Mouse (Mus musculus): ENCODE results near the gene Gm4969. TPM values are rescaled to one million over a fixed set of nuclear protein-coding genes. Genes with fewer than 3 reads are reported as not detected.

The Gm4969 gene
- polyA plus RNA-seq, 1 experiment from 2014 or later: 4.9 TPM

DNA sequence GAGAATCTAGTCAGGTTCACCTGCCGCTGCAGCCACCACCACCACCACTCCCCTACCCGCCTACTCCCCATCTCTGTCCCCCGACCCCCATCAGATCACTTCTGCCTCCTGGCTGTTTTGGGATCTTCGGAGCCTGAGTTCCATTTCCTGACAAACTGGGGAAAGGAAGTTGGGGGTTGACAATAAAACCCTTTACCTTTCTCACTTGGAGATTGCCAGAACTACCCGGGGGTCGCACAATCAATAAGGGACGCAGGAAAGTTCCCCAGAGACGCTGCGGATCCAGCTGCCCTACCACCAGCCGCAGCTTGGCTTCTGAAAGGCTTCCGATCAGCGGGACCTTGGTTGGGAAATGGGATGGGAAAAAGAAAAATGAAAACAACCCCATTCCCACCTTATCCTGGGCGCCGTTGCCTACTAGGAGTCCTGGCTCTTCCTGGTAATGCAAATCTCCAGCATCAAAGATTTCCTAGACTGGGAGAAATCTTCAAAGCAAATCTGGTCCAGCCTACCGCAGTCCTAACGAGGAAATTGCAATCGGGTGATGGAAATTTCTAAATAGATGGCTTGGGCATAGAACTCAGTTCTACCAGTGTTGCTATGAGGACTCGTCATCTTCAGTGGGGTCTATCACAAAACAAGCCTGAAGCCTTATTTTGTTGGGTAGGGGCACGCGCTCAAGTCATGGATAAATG is 30.2 kb upstream of the Gm4969 start:
- WGBS: 17% methylated on average over 20 of the region's 20 CpGs
- no peak for ATAC-seq
- Histone ChIP-seq H3K4me2 (ENCODE audit: low read length) (peak overlapping the region; percentile 91), H3K9me3 (ENCODE audit: control insufficient read depth, low read length) (no peaks in the 10 kb centered on the region), H3K9ac (replicated peaks; ENCODE audit: low read depth, low read length) (peak overlapping the region; percentile 40), H3K27ac (ENCODE audit: low read length) (peak overlapping the region; percentile 82), H3K36me3 (ENCODE audit: control insufficient read depth, insufficient read depth) (peaks cover 4% of the 10 kb centered on the region), H3K4me3 (replicated peaks; ENCODE audit: low read length) (peak overlapping the region; percentile 72), H3K27me3 (replicated peaks; ENCODE audit: control insufficient read depth, insufficient read depth, low read length) (no peaks in the 10 kb centered on the region), H3K4me1 (replicated peaks; ENCODE audit: control insufficient read depth, insufficient read depth, low read length) (peaks cover 16% of the 10 kb centered on the region)

DNA sequence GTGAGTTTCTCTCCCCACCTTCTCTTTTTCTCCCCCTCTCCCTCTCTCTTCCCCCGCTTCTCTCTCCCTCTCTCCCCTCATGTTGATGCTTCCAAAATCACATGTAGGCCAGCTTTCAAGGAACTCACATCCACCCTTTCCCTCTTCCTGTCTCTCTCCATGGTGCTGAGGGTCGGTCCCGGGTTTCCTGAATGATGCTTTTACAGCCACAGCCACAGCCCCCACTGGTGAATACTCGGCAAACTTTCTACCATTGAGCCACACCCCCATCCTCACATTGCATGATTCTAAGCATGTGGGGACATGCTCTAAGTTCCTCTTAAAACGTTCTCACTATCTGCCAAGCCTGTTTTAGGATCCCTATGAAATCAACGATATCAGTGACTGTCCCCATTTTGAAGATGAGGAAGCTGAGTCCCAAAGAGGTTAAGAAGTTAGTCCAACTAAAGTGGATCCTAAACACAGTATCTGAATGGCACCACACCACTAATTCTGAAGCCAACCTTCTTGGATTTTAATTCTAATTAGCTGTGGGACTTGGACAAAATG is 29.4 kb upstream of the Gm4969 start:
- Histone ChIP-seq H3K4me2 (ENCODE audit: low read length) (no peak overlapping the region), H3K9me3 (ENCODE audit: control insufficient read depth, low read length) (no peaks in the 10 kb centered on the region), H3K9ac (replicated peaks; ENCODE audit: low read depth, low read length) (no peak overlapping the region), H3K36me3 (ENCODE audit: control insufficient read depth, insufficient read depth) (peaks cover 3% of the 10 kb centered on the region; the same call in 1 of the 2 replicates), H3K4me3 (replicated peaks; ENCODE audit: low read length) (no peak overlapping the region), H3K27ac (ENCODE audit: low read length) (no peak overlapping the region), H3K27me3 (replicated peaks; ENCODE audit: control insufficient read depth, insufficient read depth, low read length) (no peaks in the 10 kb centered on the region), H3K4me1 (replicated peaks; ENCODE audit: control insufficient read depth, insufficient read depth, low read length) (peaks cover 16% of the 10 kb centered on the region)
- WGBS: 65% methylated on average over 6 of the region's 6 CpGs
- ATAC-seq: no peak

DNA sequence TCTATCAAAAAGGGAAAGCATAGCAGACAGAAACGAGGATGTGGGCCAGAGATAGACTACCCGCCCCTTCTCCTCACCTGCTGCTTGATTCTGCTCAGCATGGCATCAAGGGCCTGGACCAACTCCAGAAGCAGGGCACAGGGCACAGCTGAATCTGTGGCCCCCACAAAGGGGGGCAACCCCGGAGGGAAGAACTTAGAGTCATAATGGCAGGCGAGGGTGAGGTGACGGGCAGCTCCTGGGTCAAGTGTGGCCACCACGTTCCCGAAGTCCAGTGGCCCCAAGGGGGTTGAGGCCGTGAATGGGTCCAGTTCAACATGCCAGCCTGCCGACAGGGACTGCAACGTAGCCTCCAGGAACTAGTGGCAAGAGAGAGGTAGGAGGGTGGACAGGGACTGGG is 28.6 kb upstream of the Gm4969 start:
- no peak overlapping the region for H3K27ac ChIP-seq (ENCODE audit: low read length)
- WGBS: 90% methylated on average over 10 of the region's 10 CpGs
- H3K4me2 ChIP-seq (ENCODE audit: low read length): no peak overlapping the region
- H3K4me1 ChIP-seq (replicated peaks; ENCODE audit: control insufficient read depth, insufficient read depth, low read length): peaks cover 16% of the 10 kb centered on the region
- ATAC-seq: no peak
- no peak overlapping the region for H3K4me3 ChIP-seq (replicated peaks; ENCODE audit: low read length)
- H3K9me3 ChIP-seq (ENCODE audit: control insufficient read depth, low read length): no peaks in the 10 kb centered on the region
- H3K36me3 ChIP-seq (ENCODE audit: control insufficient read depth, insufficient read depth): 0 out of 2 replicates have a peak, but pooled peaks cover 3% of the 10 kb centered on the region
- no peaks in the 10 kb centered on the region for H3K27me3 ChIP-seq (replicated peaks; ENCODE audit: control insufficient read depth, insufficient read depth, low read length)
- H3K9ac ChIP-seq (replicated peaks; ENCODE audit: low read depth, low read length): no peak overlapping the region

DNA sequence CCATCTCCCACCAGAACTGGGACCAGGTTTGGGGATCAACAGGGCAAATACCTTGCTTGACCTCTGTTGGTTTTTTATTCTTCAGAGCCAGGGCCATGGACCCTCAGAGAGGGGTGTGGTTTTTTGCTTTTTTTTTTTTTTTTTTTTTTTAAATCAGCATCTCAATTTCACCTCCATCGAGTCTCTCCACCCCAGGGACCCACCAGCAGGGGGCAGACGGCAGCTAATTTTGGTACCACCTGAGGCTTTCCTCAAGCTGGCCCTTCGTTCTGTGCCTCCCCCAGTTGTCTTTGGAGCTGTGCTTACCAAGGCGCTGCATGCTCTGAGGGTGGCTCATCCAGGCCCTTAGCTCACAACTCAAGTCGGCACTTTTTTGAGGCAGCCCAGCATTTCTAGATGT is 19.2 kb upstream of the Gm4969 start:
- 50% methylated on average over 5 of the region's 5 CpGs for WGBS
- H3K36me3 ChIP-seq (ENCODE audit: control insufficient read depth, insufficient read depth): peaks cover 18% of the 10 kb centered on the region
- no peak overlapping the region for H3K27ac ChIP-seq (ENCODE audit: low read length)
- no peaks in the 10 kb centered on the region for H3K9me3 ChIP-seq (ENCODE audit: control insufficient read depth, low read length)
- H3K4me1 ChIP-seq (replicated peaks; ENCODE audit: control insufficient read depth, insufficient read depth, low read length): no peaks in the 10 kb centered on the region; the same call in 1 of the 2 replicates
- no peak overlapping the region for H3K4me3 ChIP-seq (replicated peaks; ENCODE audit: low read length)
- no peak overlapping the region for H3K4me2 ChIP-seq (ENCODE audit: low read length)
- H3K9ac ChIP-seq (replicated peaks; ENCODE audit: low read depth, low read length): no peak overlapping the region
- H3K27me3 ChIP-seq (replicated peaks; ENCODE audit: control insufficient read depth, insufficient read depth, low read length): no peaks in the 10 kb centered on the region
- no peak for ATAC-seq

DNA sequence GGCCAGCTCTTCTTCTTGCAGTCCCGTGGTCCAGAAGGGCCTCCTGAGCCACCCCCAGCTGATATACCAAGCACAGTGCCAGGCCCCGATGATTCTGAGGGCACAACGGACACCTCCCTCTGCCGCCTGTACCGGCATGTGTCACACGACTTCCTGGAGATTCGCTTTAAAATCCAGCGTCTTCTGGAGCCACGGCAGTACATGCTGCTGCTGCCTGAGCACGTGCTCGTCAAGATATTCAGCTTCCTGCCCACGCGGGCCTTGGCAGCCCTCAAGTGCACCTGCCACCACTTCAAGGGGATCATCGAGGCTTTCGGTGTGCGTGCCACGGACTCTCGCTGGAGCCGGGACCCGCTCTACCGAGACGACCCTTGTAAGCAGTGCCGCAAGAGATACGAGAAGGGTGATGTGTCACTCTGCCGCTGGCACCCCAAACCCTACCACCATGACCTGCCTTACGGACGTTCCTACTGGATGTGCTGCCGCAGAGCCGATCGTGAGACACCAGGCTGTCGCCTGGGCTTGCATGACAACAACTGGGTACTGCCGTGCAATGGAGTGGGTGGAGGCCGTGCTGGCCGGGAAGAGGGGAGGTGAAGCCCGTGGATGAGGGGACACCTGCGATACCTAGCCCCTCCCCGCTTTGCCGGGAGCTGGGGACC is 18.6 kb upstream of the Gm4969 start:
- H3K4me2 ChIP-seq (ENCODE audit: low read length): no peak overlapping the region
- no peak overlapping the region for H3K9ac ChIP-seq (replicated peaks; ENCODE audit: low read depth, low read length)
- no peak overlapping the region for H3K4me3 ChIP-seq (replicated peaks; ENCODE audit: low read length)
- no peaks in the 10 kb centered on the region for H3K9me3 ChIP-seq (ENCODE audit: control insufficient read depth, low read length)
- H3K36me3 ChIP-seq (ENCODE audit: control insufficient read depth, insufficient read depth): peaks cover 18% of the 10 kb centered on the region
- no peaks in the 10 kb centered on the region for H3K27me3 ChIP-seq (replicated peaks; ENCODE audit: control insufficient read depth, insufficient read depth, low read length)
- H3K27ac ChIP-seq (ENCODE audit: low read length): no peak overlapping the region
- ATAC-seq: no peak
- 94% methylated on average over 38 of the region's 38 CpGs for WGBS
- peaks cover 4% of the 10 kb centered on the region for H3K4me1 ChIP-seq (replicated peaks; ENCODE audit: control insufficient read depth, insufficient read depth, low read length)

DNA sequence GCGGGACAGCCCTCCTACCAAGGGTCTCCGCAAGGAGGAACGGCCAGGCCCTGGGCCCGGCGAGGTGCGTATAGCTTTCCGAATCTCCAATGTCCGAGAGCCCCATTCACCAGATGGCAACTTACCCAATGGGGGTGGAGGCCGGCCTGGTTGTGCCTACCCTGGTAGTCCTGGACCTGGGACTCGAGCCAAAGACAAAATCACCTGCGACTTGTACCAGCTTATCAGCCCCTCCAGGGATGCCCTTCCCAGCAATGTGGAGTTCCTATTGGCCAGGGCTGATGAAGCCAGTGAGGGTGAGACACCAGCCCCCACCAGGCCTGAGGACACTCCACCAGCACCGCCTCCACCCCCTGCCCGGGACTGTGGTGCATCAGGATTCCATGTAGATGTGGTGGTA is 18.0 kb upstream of the Gm4969 start:
- Histone ChIP-seq H3K36me3 (ENCODE audit: control insufficient read depth, insufficient read depth) (peaks cover 16% of the 10 kb centered on the region), H3K4me1 (replicated peaks; ENCODE audit: control insufficient read depth, insufficient read depth, low read length) (peaks cover 6% of the 10 kb centered on the region), H3K4me3 (replicated peaks; ENCODE audit: low read length) (no peak overlapping the region), H3K4me2 (ENCODE audit: low read length) (no peak overlapping the region), H3K27ac (ENCODE audit: low read length) (no peak overlapping the region), H3K9ac (replicated peaks; ENCODE audit: low read depth, low read length) (no peak overlapping the region), H3K27me3 (replicated peaks; ENCODE audit: control insufficient read depth, insufficient read depth, low read length) (no peaks in the 10 kb centered on the region), H3K9me3 (ENCODE audit: control insufficient read depth, low read length) (no peaks in the 10 kb centered on the region)
- ATAC-seq: no peak
- WGBS: 97% methylated on average over 13 of the region's 13 CpGs

DNA sequence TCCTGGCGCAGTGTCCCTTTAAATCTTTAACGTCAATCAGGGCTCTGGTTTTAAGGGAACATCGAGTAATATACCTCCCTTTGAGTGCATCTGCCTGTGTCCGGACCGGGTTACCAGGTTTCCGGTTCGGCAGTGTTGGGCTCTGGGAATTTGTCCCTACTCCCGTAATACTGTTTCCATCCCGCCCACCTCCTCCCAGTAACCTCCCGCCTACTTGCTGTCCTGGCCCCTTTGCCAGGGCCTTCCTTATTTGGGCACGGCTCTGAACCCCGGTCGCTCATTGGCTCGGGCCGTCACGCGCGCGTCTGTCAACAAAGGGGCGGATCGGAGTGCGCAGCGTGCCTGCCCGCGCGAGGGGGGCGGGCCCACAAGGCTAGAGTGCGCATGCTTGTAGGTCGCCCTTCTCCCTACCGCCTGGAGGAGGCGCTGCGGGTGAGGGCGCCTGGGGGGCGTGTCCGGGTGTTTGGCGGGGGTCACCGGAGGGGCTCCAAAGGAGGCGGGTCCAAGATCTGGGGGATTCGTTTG is 13.2 kb upstream of the Gm4969 start:
- Histone ChIP-seq H3K9me3 (ENCODE audit: control insufficient read depth, low read length) (no peaks in the 10 kb centered on the region), H3K9ac (replicated peaks; ENCODE audit: low read depth, low read length) (peak overlapping the region; percentile 57), H3K4me2 (ENCODE audit: low read length) (peak overlapping the region; percentile 62), H3K27ac (ENCODE audit: low read length) (peak overlapping the region; percentile 86), H3K4me3 (replicated peaks; ENCODE audit: low read length) (peak overlapping the region; percentile 49), H3K4me1 (replicated peaks; ENCODE audit: control insufficient read depth, insufficient read depth, low read length) (peaks cover 11% of the 10 kb centered on the region), H3K27me3 (replicated peaks; ENCODE audit: control insufficient read depth, insufficient read depth, low read length) (no peaks in the 10 kb centered on the region), H3K36me3 (ENCODE audit: control insufficient read depth, insufficient read depth) (peaks cover 5% of the 10 kb centered on the region)
- ATAC-seq: peak; percentile 99
- WGBS: 0% methylated on average over 39 of the region's 39 CpGs

DNA sequence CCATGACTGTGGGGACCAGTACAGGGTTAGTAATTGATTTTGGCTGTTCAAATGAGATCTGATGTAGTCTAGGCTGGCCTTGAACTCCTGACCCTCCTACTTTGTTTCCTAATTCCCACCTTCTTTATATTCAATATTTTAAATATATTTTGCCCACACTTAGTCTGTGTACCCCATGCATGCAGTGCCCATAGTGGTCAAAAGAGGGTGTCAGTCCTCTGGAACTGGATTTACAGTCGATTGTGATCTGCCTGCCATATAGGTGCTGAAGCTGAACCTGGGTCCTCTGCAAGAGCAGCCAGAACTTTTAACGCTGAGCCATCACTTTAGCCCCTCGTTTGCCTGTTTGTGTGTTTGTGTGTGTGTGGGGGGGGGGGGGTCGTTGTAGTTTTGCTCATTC is 12.5 kb upstream of the Gm4969 start:
- Histone ChIP-seq H3K27me3 (replicated peaks; ENCODE audit: control insufficient read depth, insufficient read depth, low read length) (no peaks in the 10 kb centered on the region), H3K9ac (replicated peaks; ENCODE audit: low read depth, low read length) (no peak overlapping the region), H3K4me3 (replicated peaks; ENCODE audit: low read length) (peak overlapping the region; percentile 49), H3K36me3 (ENCODE audit: control insufficient read depth, insufficient read depth) (peaks cover 3% of the 10 kb centered on the region), H3K4me1 (replicated peaks; ENCODE audit: control insufficient read depth, insufficient read depth, low read length) (peaks cover 11% of the 10 kb centered on the region), H3K4me2 (ENCODE audit: low read length) (peak overlapping the region; percentile 62), H3K27ac (ENCODE audit: low read length) (peak overlapping the region; percentile 86), H3K9me3 (ENCODE audit: control insufficient read depth, low read length) (no peaks in the 10 kb centered on the region)
- WGBS: 33% methylated on average over 4 of the region's 4 CpGs
- ATAC-seq: no peak

DNA sequence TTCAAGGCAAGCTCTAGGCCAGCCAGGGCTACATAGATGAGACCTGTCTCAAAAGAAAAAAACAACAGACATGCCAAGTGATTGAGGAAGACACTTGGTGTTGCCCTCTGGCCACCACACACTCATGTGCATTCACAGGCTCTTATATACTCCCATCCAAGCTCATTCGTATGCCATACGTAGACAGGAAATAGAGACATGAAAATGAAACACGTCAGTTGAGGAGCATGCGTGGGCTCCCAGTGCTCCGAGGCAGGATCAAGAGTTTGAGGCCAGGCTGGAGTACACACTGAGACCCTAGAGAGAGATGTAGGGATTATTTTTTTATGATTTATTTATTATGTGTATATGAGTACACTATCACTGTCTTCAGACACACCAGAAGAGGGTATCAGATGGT is 11.2 kb upstream of the Gm4969 start:
- no peak overlapping the region for H3K4me2 ChIP-seq (ENCODE audit: low read length)
- H3K9ac ChIP-seq (replicated peaks; ENCODE audit: low read depth, low read length): no peak overlapping the region
- H3K27ac ChIP-seq (ENCODE audit: low read length): no peak overlapping the region
- no peaks in the 10 kb centered on the region for H3K27me3 ChIP-seq (replicated peaks; ENCODE audit: control insufficient read depth, insufficient read depth, low read length)
- H3K4me1 ChIP-seq (replicated peaks; ENCODE audit: control insufficient read depth, insufficient read depth, low read length): peaks cover 11% of the 10 kb centered on the region
- no peak for ATAC-seq
- H3K36me3 ChIP-seq (ENCODE audit: control insufficient read depth, insufficient read depth): no peaks in the 10 kb centered on the region; the same call in 1 of the 2 replicates
- H3K4me3 ChIP-seq (replicated peaks; ENCODE audit: low read length): no peak overlapping the region
- WGBS: 96% methylated on average over 5 of the region's 5 CpGs
- no peaks in the 10 kb centered on the region for H3K9me3 ChIP-seq (ENCODE audit: control insufficient read depth, low read length)

Data from forebrain, embryonic 16.5 days (tissue).